Mouse (Mus musculus): ENCODE results near the gene Isy1. TPM values are rescaled to one million over a fixed set of nuclear protein-coding genes. Genes with fewer than 3 reads are reported as not detected.

The Isy1 gene
- polyA plus RNA-seq (2015; fragmentation: Nextera tagmentation; extraction: Ambion mirVana): 57.3 and 62.9 TPM in 2 replicates

GRCm38 (mm10) chr6:87838551-87839197, at the start of gene Isy1:
Gene Isy1 (minus strand): TSS chr6:87838798.
- Histone ChIP-seq H3K36me3 (peaks cover 48% of the 10 kb centered on the region), H3K9ac (peak within 1 kb of the TSS; percentile 92), H3K4me2 (peak within 1 kb of the TSS; percentile 88), H3K27ac (peak within 1 kb of the TSS; percentile 96), H3K9me3 (replicated peaks) (no peaks in the 10 kb centered on the region), H3K4me3 (replicated peaks) (peak within 1 kb of the TSS; percentile 92), H3K4me1 (peaks cover 20% of the 10 kb centered on the region), H3K27me3 (no peaks in the 10 kb centered on the region)
- peak; percentile 95 for ATAC-seq (replicated peaks; ENCODE audit: low FRiP score)
- WGBS: under 1% methylated on average over 46 of the region's 46 CpGs

DNA sequence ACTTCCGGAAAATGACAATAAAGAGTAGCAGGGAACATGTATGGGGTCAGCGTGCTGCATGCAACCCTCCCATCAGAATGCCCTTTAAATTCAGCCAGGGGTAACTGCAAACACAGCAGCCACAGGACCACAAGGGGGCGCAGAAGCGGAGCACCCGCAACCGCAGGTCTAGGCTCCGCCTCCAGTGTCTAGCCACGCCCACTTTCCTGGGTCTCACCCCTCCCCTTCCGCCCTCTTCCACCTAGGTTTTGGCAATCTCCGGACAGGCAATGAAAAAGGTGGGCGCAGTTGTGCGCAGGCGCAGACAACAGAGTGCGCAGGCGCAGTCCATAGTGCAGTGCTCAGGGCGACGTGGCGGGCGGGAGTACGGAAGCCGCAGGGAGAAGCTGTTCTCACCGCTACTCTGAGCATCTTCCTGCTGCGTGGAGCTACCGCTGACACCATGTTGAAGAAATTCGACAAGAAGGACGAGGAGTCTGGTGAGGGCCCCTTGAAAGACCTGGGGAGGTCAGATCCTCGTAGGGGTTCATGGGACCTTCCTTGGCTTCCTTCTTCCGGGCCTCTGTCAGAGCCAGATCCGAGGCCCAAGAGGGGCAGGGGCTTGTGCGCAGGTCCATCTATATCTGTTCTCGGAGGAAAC, 49.1 kb upstream of the Isy1 start, which contains the start of gene Copg1:
TSS of gene Copg1 (plus strand) at position 221 of the 640 bp plus-strand sequence.
- Histone ChIP-seq H3K4me3 (replicated peaks) (peak within 1 kb of the TSS; percentile 69), H3K4me1 (peaks cover 13% of the 10 kb centered on the region), H3K9me3 (replicated peaks) (no peaks in the 10 kb centered on the region), H3K36me3 (peaks cover 39% of the 10 kb centered on the region), H3K4me2 (peak within 1 kb of the TSS; percentile 70), H3K9ac (peak within 1 kb of the TSS; percentile 88), H3K27me3 (no peaks in the 10 kb centered on the region), H3K27ac (peak within 1 kb of the TSS; percentile 86)
- WGBS: under 1% methylated on average over 31 of the region's 31 CpGs
- peak; percentile 97 for ATAC-seq (replicated peaks; ENCODE audit: low FRiP score)

- ATAC-seq (replicated peaks; ENCODE audit: low FRiP score): no peak
- Histone ChIP-seq H3K36me3 (peaks cover 29% of the 10 kb centered on the region), H3K4me2 (no peak overlapping the region), H3K9me3 (replicated peaks) (no peaks in the 10 kb centered on the region), H3K4me1 (peaks cover 13% of the 10 kb centered on the region), H3K4me3 (replicated peaks) (no peak overlapping the region), H3K9ac (no peak overlapping the region), H3K27ac (no peak overlapping the region), H3K27me3 (no peaks in the 10 kb centered on the region)
- WGBS: 92% methylated on average over 1 of the region's 1 CpGs
Observed at GRCm38 (mm10) chr6:87886721-87887120, 48.1 kb upstream of the Isy1 start.

DNA sequence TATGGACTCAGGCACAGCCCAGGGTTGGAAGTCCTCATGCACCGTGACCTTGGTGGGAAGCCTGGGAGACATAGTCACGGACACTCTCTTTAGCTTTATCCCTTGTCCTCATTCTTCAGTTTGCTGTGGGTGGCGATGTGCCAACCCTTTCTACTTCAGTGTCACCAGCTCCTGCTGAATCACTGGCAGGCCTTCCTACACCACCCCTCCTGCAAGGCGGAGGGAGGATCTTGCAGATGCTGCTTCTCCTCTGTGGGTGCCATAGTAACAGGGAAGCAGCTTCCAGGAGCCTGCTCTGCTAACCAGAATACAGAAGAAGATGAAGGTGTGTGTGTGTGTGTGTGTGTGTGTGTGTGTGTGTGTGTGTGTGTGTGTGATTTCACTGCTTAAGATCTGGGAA, 44.2 kb upstream of the Isy1 start:
- H3K4me3 ChIP-seq (replicated peaks): no peak overlapping the region
- H3K27me3 ChIP-seq: no peaks in the 10 kb centered on the region
- H3K27ac ChIP-seq: no peak overlapping the region
- H3K4me2 ChIP-seq: no peak overlapping the region
- H3K9ac ChIP-seq: no peak overlapping the region
- no peak for ATAC-seq (replicated peaks; ENCODE audit: low FRiP score)
- no peaks in the 10 kb centered on the region for H3K36me3 ChIP-seq
- H3K9me3 ChIP-seq (replicated peaks): no peaks in the 10 kb centered on the region
- WGBS: 74% methylated on average over 4 of the region's 4 CpGs
- H3K4me1 ChIP-seq: peaks cover 4% of the 10 kb centered on the region; the same call in 1 of the 2 replicates

DNA sequence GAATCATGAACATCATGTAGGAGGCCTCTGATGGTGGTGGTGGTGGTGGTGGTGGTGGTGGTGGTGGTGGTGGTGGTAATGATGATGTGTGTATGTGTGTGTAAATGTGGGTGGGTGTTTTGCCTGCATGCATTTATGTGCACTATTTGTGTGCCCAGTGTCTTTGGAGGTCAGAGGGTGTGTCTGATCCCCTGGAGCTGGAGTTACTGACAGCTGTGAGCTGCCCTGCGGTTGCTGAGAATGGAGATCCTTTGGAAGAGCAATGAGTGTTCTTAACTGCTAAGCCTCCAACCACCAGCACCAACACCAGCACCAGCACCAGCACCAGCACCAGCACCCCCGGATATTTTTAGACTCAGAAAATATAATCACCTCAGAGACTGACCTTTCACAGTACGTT, 43.6 kb upstream of the Isy1 start:
- Histone ChIP-seq H3K4me2 (no peak overlapping the region), H3K4me3 (replicated peaks) (no peak overlapping the region), H3K27ac (no peak overlapping the region), H3K27me3 (no peaks in the 10 kb centered on the region), H3K9ac (no peak overlapping the region), H3K9me3 (replicated peaks) (no peaks in the 10 kb centered on the region), H3K4me1 (peaks cover 1% of the 10 kb centered on the region; the same call in 1 of the 2 replicates), H3K36me3 (no peaks in the 10 kb centered on the region)
- WGBS: 78% methylated on average over 3 of the region's 3 CpGs
- ATAC-seq (replicated peaks; ENCODE audit: low FRiP score): no peak

DNA sequence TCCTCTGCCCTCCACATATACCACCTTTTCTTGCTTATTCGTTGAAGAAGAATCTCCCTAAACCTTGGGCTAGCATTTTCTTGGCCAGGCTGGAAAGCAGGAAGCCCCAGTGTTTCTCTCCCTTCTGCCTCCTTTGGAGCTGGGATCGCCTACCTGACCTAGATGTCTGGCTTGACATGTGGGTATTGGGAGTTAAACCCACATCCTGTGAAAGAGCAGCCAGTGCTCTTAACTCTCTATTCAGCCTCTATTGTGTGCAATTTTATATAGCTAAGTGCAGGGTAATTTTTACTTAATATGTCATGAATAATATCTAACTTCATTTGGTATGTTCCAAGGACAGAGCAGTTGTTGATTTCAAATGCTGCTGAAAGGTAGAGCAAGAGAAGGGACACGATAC, 41.0 kb upstream of the Isy1 start:
- H3K9me3 ChIP-seq (replicated peaks): no peaks in the 10 kb centered on the region
- H3K4me3 ChIP-seq (replicated peaks): no peak overlapping the region
- no peaks in the 10 kb centered on the region for H3K36me3 ChIP-seq
- no peak overlapping the region for H3K4me2 ChIP-seq
- H3K4me1 ChIP-seq: peaks cover 10% of the 10 kb centered on the region; the same call in 1 of the 2 replicates
- WGBS: 73% methylated on average over 3 of the region's 3 CpGs
- H3K27me3 ChIP-seq: no peaks in the 10 kb centered on the region
- no peak overlapping the region for H3K9ac ChIP-seq
- ATAC-seq (replicated peaks; ENCODE audit: low FRiP score): no peak
- H3K27ac ChIP-seq: no peak overlapping the region

GRCm38 (mm10) chr6:87879010-87879409, 40.4 kb upstream of the Isy1 start:
- WGBS: 20% methylated on average over 4 of the region's 4 CpGs
- no peak overlapping the region for H3K4me2 ChIP-seq
- no peak overlapping the region for H3K9ac ChIP-seq
- no peaks in the 10 kb centered on the region for H3K9me3 ChIP-seq (replicated peaks)
- no peaks in the 10 kb centered on the region for H3K36me3 ChIP-seq
- ATAC-seq (replicated peaks; ENCODE audit: low FRiP score): no peak
- H3K27me3 ChIP-seq: no peaks in the 10 kb centered on the region
- peaks cover 10% of the 10 kb centered on the region; the same call in 1 of the 2 replicates for H3K4me1 ChIP-seq
- no peak overlapping the region for H3K4me3 ChIP-seq (replicated peaks)
- no peak overlapping the region for H3K27ac ChIP-seq

DNA sequence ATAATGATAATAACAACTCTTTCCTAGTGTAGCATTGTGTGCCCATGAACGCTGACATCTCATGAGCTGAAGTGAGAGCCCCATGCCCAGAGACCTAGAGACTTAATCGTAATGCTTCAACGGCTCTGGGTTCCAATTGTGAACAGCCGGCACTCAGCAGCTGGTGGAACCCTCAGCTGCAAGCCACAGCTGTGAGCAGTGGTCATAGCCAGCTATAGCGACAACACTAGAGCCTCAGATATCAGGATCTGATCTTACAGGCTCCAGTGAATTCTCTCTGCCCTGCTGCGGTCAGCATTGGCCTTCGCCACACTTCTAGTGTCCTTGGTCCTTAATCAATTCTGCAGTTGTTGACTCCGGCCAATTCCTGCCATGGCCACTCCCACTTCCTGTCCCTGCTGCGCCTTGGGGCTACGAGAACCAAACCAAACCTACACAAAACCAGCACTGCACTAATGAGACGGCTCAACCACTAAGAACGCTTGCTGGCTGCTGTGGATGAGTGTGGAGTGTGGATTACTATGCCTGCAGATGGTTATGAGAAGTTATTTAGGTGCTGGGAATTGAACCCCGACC, 37.6 kb upstream of the Isy1 start:
- H3K27me3 ChIP-seq: no peaks in the 10 kb centered on the region
- H3K4me3 ChIP-seq (replicated peaks): no peak overlapping the region
- H3K9me3 ChIP-seq (replicated peaks): no peaks in the 10 kb centered on the region
- H3K9ac ChIP-seq: no peak overlapping the region
- peaks cover 10% of the 10 kb centered on the region; the same call in 1 of the 2 replicates for H3K4me1 ChIP-seq
- 65% methylated on average over 13 of the region's 13 CpGs for WGBS
- ATAC-seq (replicated peaks; ENCODE audit: low FRiP score): no peak
- H3K4me2 ChIP-seq: peak overlapping the region; percentile 8
- no peak overlapping the region for H3K27ac ChIP-seq
- no peaks in the 10 kb centered on the region for H3K36me3 ChIP-seq

DNA sequence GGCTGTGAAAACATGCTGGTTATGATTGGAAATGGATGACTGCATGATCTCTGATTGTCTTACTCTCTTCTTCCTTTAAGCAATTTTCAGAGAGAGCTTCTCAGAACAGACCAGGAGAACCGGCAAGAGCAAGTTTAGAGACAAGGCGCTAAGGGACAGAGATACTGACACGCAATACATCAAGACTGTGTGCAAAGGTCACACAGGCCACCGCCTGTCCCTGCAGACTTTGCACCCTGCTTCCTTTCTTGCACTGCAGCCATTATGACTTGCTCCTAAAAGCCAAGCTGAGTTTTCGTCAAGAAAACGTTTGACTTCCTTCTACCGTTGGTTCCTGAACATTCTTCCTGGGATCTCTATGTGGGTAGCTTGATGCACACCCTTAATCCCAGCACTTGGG, 37.0 kb upstream of the Isy1 start:
- 77% methylated on average over 7 of the region's 7 CpGs for WGBS

GRCm38 (mm10) chr6:87875083-87875482, 36.5 kb upstream of the Isy1 start:
- H3K4me1 ChIP-seq: peaks cover 10% of the 10 kb centered on the region; the same call in 1 of the 2 replicates
- H3K4me2 ChIP-seq: no peak overlapping the region
- no peaks in the 10 kb centered on the region for H3K9me3 ChIP-seq (replicated peaks)
- ATAC-seq (replicated peaks; ENCODE audit: low FRiP score): no peak
- H3K9ac ChIP-seq: no peak overlapping the region
- H3K4me3 ChIP-seq (replicated peaks): no peak overlapping the region
- H3K36me3 ChIP-seq: no peaks in the 10 kb centered on the region
- no peaks in the 10 kb centered on the region for H3K27me3 ChIP-seq
- no peak overlapping the region for H3K27ac ChIP-seq
- WGBS: 65% methylated on average over 1 of the region's 1 CpGs

More for the DNA sequence above, 37.0 kb upstream of the Isy1 start:
- H3K36me3 ChIP-seq: no peaks in the 10 kb centered on the region
- no peaks in the 10 kb centered on the region for H3K9me3 ChIP-seq (replicated peaks)
- ATAC-seq (replicated peaks; ENCODE audit: low FRiP score): no peak
- no peaks in the 10 kb centered on the region for H3K27me3 ChIP-seq
- peaks cover 10% of the 10 kb centered on the region; the same call in 1 of the 2 replicates for H3K4me1 ChIP-seq
- no peak overlapping the region for H3K4me2 ChIP-seq
- no peak overlapping the region for H3K9ac ChIP-seq
- no peak overlapping the region for H3K27ac ChIP-seq
- no peak overlapping the region for H3K4me3 ChIP-seq (replicated peaks)

DNA sequence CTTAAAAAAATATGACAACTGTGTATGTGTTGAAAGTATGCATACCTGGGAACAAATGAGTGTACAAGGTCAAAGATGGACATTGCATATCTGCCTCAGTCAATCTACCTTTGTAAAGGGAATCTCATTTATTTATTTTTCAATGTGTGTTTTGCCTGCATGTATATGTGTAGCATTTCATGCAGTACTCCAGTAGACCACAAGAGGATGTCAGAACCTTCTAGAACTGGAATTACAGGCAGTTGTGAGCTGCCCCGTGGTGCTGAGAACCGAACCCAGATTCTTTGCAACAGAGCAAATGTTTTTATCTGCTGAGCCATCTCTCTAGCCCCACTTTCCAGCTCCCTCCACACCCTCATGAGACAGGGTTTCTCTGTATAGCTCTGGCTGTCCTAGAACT, 35.4 kb upstream of the Isy1 start:
- Histone ChIP-seq H3K9me3 (replicated peaks) (no peaks in the 10 kb centered on the region), H3K36me3 (no peaks in the 10 kb centered on the region), H3K4me1 (peaks cover 10% of the 10 kb centered on the region; the same call in 1 of the 2 replicates), H3K4me3 (replicated peaks) (no peak overlapping the region), H3K27ac (no peak overlapping the region), H3K9ac (no peak overlapping the region), H3K27me3 (no peaks in the 10 kb centered on the region), H3K4me2 (no peak overlapping the region)
- 87% methylated on average over 2 of the region's 2 CpGs for WGBS
- ATAC-seq (replicated peaks; ENCODE audit: low FRiP score): no peak

GRCm38 (mm10) chr6:87873104-87873503, 34.5 kb upstream of the Isy1 start:
- H3K9ac ChIP-seq: no peak overlapping the region
- H3K4me2 ChIP-seq: no peak overlapping the region
- H3K36me3 ChIP-seq: no peaks in the 10 kb centered on the region
- ATAC-seq (replicated peaks; ENCODE audit: low FRiP score): no peak
- H3K9me3 ChIP-seq (replicated peaks): no peaks in the 10 kb centered on the region
- peaks cover 10% of the 10 kb centered on the region; the same call in 1 of the 2 replicates for H3K4me1 ChIP-seq
- no peak overlapping the region for H3K4me3 ChIP-seq (replicated peaks)
- WGBS: 41% methylated on average over 1 of the region's 1 CpGs
- H3K27me3 ChIP-seq: no peaks in the 10 kb centered on the region
- H3K27ac ChIP-seq: no peak overlapping the region
